Mouse (Mus musculus) Patski (cell line): Measurements from ENCODE around the gene Gvin1. TPM values are rescaled to one million over a fixed set of nuclear protein-coding genes. Genes with fewer than 3 reads are reported as not detected.
"Not testable (repeated sequence)": the region's sequence is repeated elsewhere in the genome, so short reads cannot be mapped to it uniquely, and the experiment has no call there.

Experiments
- ATAC-seq: fragments of 100-300 bp; one replicate; pipeline ENCODE4 v1.8.0; 2021
- CTCF ChIA-PET: fragments of 350-600 bp; sonication (Branson Sonifier 250); formaldehyde crosslinking; loops from one replicate; lab custom pipeline; 2022; ENCODE audit warnings: inconsistent platforms; lab: Charles Lee
- POLR2A ChIA-PET: fragments of 350-600 bp; sonication (Branson Sonifier 250); formaldehyde crosslinking; loops from one replicate; lab custom pipeline; 2022; ENCODE audit warnings: antibody characterized with exemption, inconsistent platforms; lab: Charles Lee
- DNase-seq: peaks from one replicate; pipeline ENCODE4 v3.0.0-alpha.2; 2011; ENCODE audit warnings: low read depth, low spot score
- H3K27me3 ChIP-seq: fragments of 371-371 bp; one replicate; pipeline ENCODE4 v1.5.1; 2021
- CTCF ChIP-seq: fragments of 100-300 bp; IDR thresholded peaks from one replicate; pipeline ENCODE4 v1.5.1; 2021
- in situ Hi-C: fragments of 300-500 bp; cut with MboI; formaldehyde crosslinking; loops from 3 replicates; pipeline ENCODE4 v1.11.1; 2018; ENCODE audit warnings: low pct_unique_long_range_greater_than_20kb, mixed read lengths
- polyA plus RNA-seq: library from polyadenylated mRNA; unstranded; gene quantifications from one replicate; pipeline ENCODE4 v1.2.3, GENCODE M21; 2021

Gene Gvin1
- polyA plus RNA-seq: not detected

- CTCF ChIA-PET, DNase-seq, in situ Hi-C loops, H3K27me3 ChIP-seq, ATAC-seq, POLR2A ChIA-PET: not testable (repeated sequence)
These were observed at the start of gene Gvin1 for GRCm38 (mm10) chr7:106215177-106215576. Gene Gvin1, minus strand, starts transcription at chr7:106215326.

- DNase-seq (no peak), ATAC-seq (no peak)
- no peaks in the 10 kb centered on the region for H3K27me3 ChIP-seq
- POLR2A ChIA-PET: no interaction called here
- CTCF ChIA-PET: no interaction called here
- TF ChIP-seq CTCF: no peak
- in situ Hi-C loops: no loop called here
These were observed 36.9 kb upstream of the Gvin1 start for GRCm38 (mm10) chr7:106251844-106252517.

- no peak for TF ChIP-seq CTCF
- ATAC-seq: no peak
These were observed 33.8 kb upstream of the Gvin1 start for GRCm38 (mm10) chr7:106248922-106249321.

GRCm38 (mm10) chr7:106248245-106248644 lies 33.1 kb upstream of the Gvin1 start:
- POLR2A ChIA-PET: no interaction called here
- no peak for TF ChIP-seq CTCF
- ATAC-seq (no peak), DNase-seq (no peak)
- in situ Hi-C loops: no loop called here
- CTCF ChIA-PET: no interaction called here
- no peaks in the 10 kb centered on the region for H3K27me3 ChIP-seq

More at GRCm38 (mm10) chr7:106248922-106249321, 33.8 kb upstream of the Gvin1 start:
- DNase-seq: no peak
- POLR2A ChIA-PET: no interaction called here
- CTCF ChIA-PET: no interaction called here
- H3K27me3 ChIP-seq: no peaks in the 10 kb centered on the region
- in situ Hi-C loops: no loop called here

GRCm38 (mm10) chr7:106245601-106246000 lies 30.5 kb upstream of the Gvin1 start:
- POLR2A ChIA-PET: no interaction called here
- TF ChIP-seq CTCF: no peak
- in situ Hi-C loops: no loop called here
- CTCF ChIA-PET: no interaction called here
- no peaks in the 10 kb centered on the region for H3K27me3 ChIP-seq
- DNase-seq (no peak), ATAC-seq (no peak)

GRCm38 (mm10) chr7:106240484-106241275 lies 25.6 kb upstream of the Gvin1 start:
- CTCF ChIA-PET, ATAC-seq, POLR2A ChIA-PET: not testable (repeated sequence)

GRCm38 (mm10) chr7:106237192-106237465 lies 22.0 kb upstream of the Gvin1 start:
- no peaks in the 10 kb centered on the region for H3K27me3 ChIP-seq
- ATAC-seq (peak; percentile 71), DNase-seq (no peak)
- in situ Hi-C loops: no loop called here
- no peak for TF ChIP-seq CTCF
- ChIA-PET POLR2A (no interaction called here), CTCF (no interaction called here)

More at GRCm38 (mm10) chr7:106240484-106241275, 25.6 kb upstream of the Gvin1 start:
- DNase-seq, H3K27me3 ChIP-seq, in situ Hi-C loops: not testable (repeated sequence)

- ATAC-seq: peak; percentile 96
- in situ Hi-C loops: no loop called here
- TF ChIP-seq CTCF: no peak
- no peaks in the 10 kb centered on the region for H3K27me3 ChIP-seq
- POLR2A ChIA-PET: no interaction called here
- CTCF ChIA-PET: no interaction called here
- DNase-seq: peak; percentile 48
These were observed 21.4 kb upstream of the Gvin1 start for GRCm38 (mm10) chr7:106236327-106237191.

GRCm38 (mm10) chr7:106235596-106235995 lies 20.5 kb upstream of the Gvin1 start:
- POLR2A ChIA-PET: no interaction called here
- ATAC-seq (no peak), DNase-seq (no peak)
- CTCF ChIA-PET: no interaction called here
- no peaks in the 10 kb centered on the region for H3K27me3 ChIP-seq
- no peak for TF ChIP-seq CTCF
- in situ Hi-C loops: no loop called here

- ATAC-seq, POLR2A ChIA-PET, in situ Hi-C loops, DNase-seq, H3K27me3 ChIP-seq, CTCF ChIA-PET: not testable (repeated sequence)
These were observed 784 bp upstream of the Gvin1 start for GRCm38 (mm10) chr7:106215910-106216309.

GRCm38 (mm10) chr7:106213770-106214169 lies 1.4 kb downstream of the Gvin1 start:
- POLR2A ChIA-PET, in situ Hi-C loops, DNase-seq: not testable (repeated sequence)

GRCm38 (mm10) chr7:106206630-106207029 lies 8.5 kb downstream of the Gvin1 start:
- POLR2A ChIA-PET, H3K27me3 ChIP-seq, DNase-seq, CTCF ChIA-PET, in situ Hi-C loops, ATAC-seq: not testable (repeated sequence)

More at GRCm38 (mm10) chr7:106213770-106214169, 1.4 kb downstream of the Gvin1 start:
- H3K27me3 ChIP-seq, ATAC-seq, CTCF ChIA-PET: not testable (repeated sequence)

GRCm38 (mm10) chr7:106177065-106177464 lies 38.1 kb downstream of the Gvin1 start:
- H3K27me3 ChIP-seq, in situ Hi-C loops, DNase-seq, CTCF ChIA-PET, ATAC-seq, POLR2A ChIA-PET: not testable (repeated sequence)

GRCm38 (mm10) chr7:106145013-106145754 lies 69.9 kb downstream of the Gvin1 start:
- in situ Hi-C loops, ATAC-seq, H3K27me3 ChIP-seq, CTCF ChIA-PET, DNase-seq, POLR2A ChIA-PET: not testable (repeated sequence)
